Mouse (Mus musculus) limb, embryonic 14.5 days (tissue): Measurements from ENCODE around the gene Ano2. TPM values are rescaled to one million over a fixed set of nuclear protein-coding genes. Genes with fewer than 3 reads are reported as not detected.

Source experiments
- ATAC-seq: fragments of 200-750 bp; cut with Nextera tagmentation; 2 replicates; pipeline ENCODE4 v1.8.0; 2017; ENCODE audit warnings: low read depth, moderate number of reproducible peaks, moderate TSS enrichment; ENCODE audit not compliant: low FRiP score
- DNase-seq: peaks from one replicate; pipeline ENCODE4 v3.0.0-alpha.2; 2015; ENCODE audit warnings: low spot score
- H3K27ac ChIP-seq: fragments of 300-500 bp; sonication (generic); replicated peaks from 2 replicates; pipeline ENCODE4 v1.5.1; 2014; ENCODE audit warnings: low read depth, mild to moderate bottlenecking, low read length, moderate library complexity, mixed read lengths
- H3K27me3 ChIP-seq: fragments of 300-500 bp; sonication (generic); 2 replicates; pipeline ENCODE4 v1.6.1; 2014; ENCODE audit warnings: low read length, mixed read lengths; ENCODE audit not compliant: control insufficient read depth, insufficient read depth
- H3K36me3 ChIP-seq: fragments of 300-500 bp; sonication (generic); 2 replicates; pipeline ENCODE4 v1.6.1; 2014; ENCODE audit warnings: mild to moderate bottlenecking, low read length, moderate library complexity, mixed read lengths; ENCODE audit not compliant: control insufficient read depth, insufficient read depth
- H3K4me1 ChIP-seq: fragments of 300-500 bp; sonication (generic); 2 replicates; pipeline ENCODE4 v1.6.1; 2014; ENCODE audit warnings: antibody characterized with exemption, low read length, mixed read lengths; ENCODE audit not compliant: control insufficient read depth, insufficient read depth
- H3K4me2 ChIP-seq: fragments of 300-500 bp; sonication (generic); replicated peaks from 2 replicates; pipeline ENCODE4 v1.6.1; 2014; ENCODE audit warnings: low read depth, mild to moderate bottlenecking, low read length, moderate library complexity; ENCODE audit not compliant: severe bottlenecking
- H3K4me3 ChIP-seq: fragments of 300-500 bp; sonication (generic); replicated peaks from 2 replicates; pipeline ENCODE4 v1.5.1; 2014; ENCODE audit warnings: low read length
- H3K9ac ChIP-seq: fragments of 300-500 bp; sonication (generic); 2 replicates; pipeline ENCODE4 v1.6.1; 2014; ENCODE audit warnings: mild to moderate bottlenecking, low read depth, low read length, moderate library complexity; ENCODE audit not compliant: severe bottlenecking
- H3K9me3 ChIP-seq: fragments of 300-500 bp; sonication (generic); 2 replicates; pipeline ENCODE4 v1.6.1; 2016; ENCODE audit warnings: low read length; ENCODE audit not compliant: control insufficient read depth
- POLR2A ChIP-seq: fragments of 200-500 bp; IDR thresholded peaks from 2 replicates; pipeline ENCODE4 v1.8.0; 2012; ENCODE audit warnings: inconsistent platforms, mild to moderate bottlenecking, moderate library complexity, borderline replicate concordance; ENCODE audit not compliant: insufficient read depth, insufficient read length; ENCODE audit errors: extremely low read depth
- WGBS: fragments of 180-500 bp; shearing (Covaris S2); extraction: QIAGEN DNeasy Blood & Tissue Kit; methylation state at CpG from one replicate; pipeline ENCODE4 v1.1.7; 2014; 5-methylcytosine and 5-hydroxymethylcytosine counted together
- polyA plus RNA-seq, 2 experiments: library from polyadenylated mRNA; depleted of rRNA in 1 of 2; stranded (reverse) in 1 of 2; unstranded in 1 of 2; fragments of >200 nt; fragmentation: Nextera tagmentation in 1 of 2; extraction: Ambion mirVana in 1 of 2; gene quantifications; 2 replicates each; pipeline versions ENCODE4 v1.2.1 to v1.2.3; 2012 to 2014

Gene Ano2
- polyA plus RNA-seq, 2 experiments: 0.14 TPM; not detected in 1

- ATAC-seq: no peak
- Histone ChIP-seq H3K9ac (no peak overlapping the region), H3K4me3 (no peak overlapping the region), H3K9me3 (no peaks in the 10 kb centered on the region), H3K4me1 (no peaks in the 10 kb centered on the region), H3K4me2 (no peak overlapping the region), H3K27me3 (no peaks in the 10 kb centered on the region), H3K27ac (no peak overlapping the region), H3K36me3 (no peaks in the 10 kb centered on the region)
- DNase-seq: no peak
- TF ChIP-seq POLR2A: no peak
- 33% methylated on average over 4 of the region's 4 CpGs for WGBS
These were observed 147.9 kb downstream of the Ano2 start for GRCm38 (mm10) chr6:125838121-125838520.

GRCm38 (mm10) chr6:125841284-125841683 lies 151.1 kb downstream of the Ano2 start:
- DNase-seq (no peak), ATAC-seq (no peak)
- no peaks in the 10 kb centered on the region for H3K27me3 ChIP-seq
- WGBS: 42% methylated on average over 3 of the region's 3 CpGs
- H3K36me3 ChIP-seq: no peaks in the 10 kb centered on the region
- H3K4me2 ChIP-seq: no peak overlapping the region
- TF ChIP-seq POLR2A: no peak
- no peak overlapping the region for H3K27ac ChIP-seq
- H3K9me3 ChIP-seq: 0 out of 2 replicates have a peak, but pooled peaks cover 4% of the 10 kb centered on the region
- H3K4me3 ChIP-seq: no peak overlapping the region
- no peak overlapping the region for H3K9ac ChIP-seq
- H3K4me1 ChIP-seq: no peaks in the 10 kb centered on the region

- H3K9ac ChIP-seq: no peak overlapping the region
- no peak overlapping the region for H3K4me2 ChIP-seq
- ATAC-seq (no peak), DNase-seq (no peak)
- TF ChIP-seq POLR2A: no peak
- H3K36me3 ChIP-seq: no peaks in the 10 kb centered on the region
- no peak overlapping the region for H3K4me3 ChIP-seq
- no peak overlapping the region for H3K27ac ChIP-seq
- WGBS: 77% methylated on average over 4 of the region's 4 CpGs
- H3K4me1 ChIP-seq: no peaks in the 10 kb centered on the region
- H3K27me3 ChIP-seq: no peaks in the 10 kb centered on the region
- no peaks in the 10 kb centered on the region for H3K9me3 ChIP-seq
These were observed 161.0 kb downstream of the Ano2 start for GRCm38 (mm10) chr6:125851196-125851595.

- 74% methylated on average over 1 of the region's 1 CpGs for WGBS
- H3K4me1 ChIP-seq: no peaks in the 10 kb centered on the region
- H3K27ac ChIP-seq: no peak overlapping the region
- no peaks in the 10 kb centered on the region for H3K27me3 ChIP-seq
- ATAC-seq (no peak), DNase-seq (no peak)
- H3K9ac ChIP-seq: no peak overlapping the region
- no peak overlapping the region for H3K4me2 ChIP-seq
- H3K4me3 ChIP-seq: no peak overlapping the region
- H3K9me3 ChIP-seq: no peaks in the 10 kb centered on the region
- H3K36me3 ChIP-seq: no peaks in the 10 kb centered on the region
- TF ChIP-seq POLR2A: no peak
These were observed 168.1 kb downstream of the Ano2 start for GRCm38 (mm10) chr6:125858294-125858693.

GRCm38 (mm10) chr6:125868516-125868915 lies 178.3 kb downstream of the Ano2 start:
- H3K4me2 ChIP-seq: no peak overlapping the region
- H3K4me3 ChIP-seq: no peak overlapping the region
- H3K9me3 ChIP-seq: no peaks in the 10 kb centered on the region
- H3K36me3 ChIP-seq: no peaks in the 10 kb centered on the region
- no peak for TF ChIP-seq POLR2A
- DNase-seq (peak; percentile 52), ATAC-seq (no peak)
- 34% methylated on average over 2 of the region's 2 CpGs for WGBS
- no peak overlapping the region for H3K27ac ChIP-seq
- H3K4me1 ChIP-seq: no peaks in the 10 kb centered on the region
- no peaks in the 10 kb centered on the region for H3K27me3 ChIP-seq
- no peak overlapping the region for H3K9ac ChIP-seq

- 83% methylated on average over 4 of the region's 4 CpGs for WGBS
- no peak overlapping the region for H3K27ac ChIP-seq
- H3K4me2 ChIP-seq: no peak overlapping the region
- TF ChIP-seq POLR2A: no peak
- no peak overlapping the region for H3K9ac ChIP-seq
- no peaks in the 10 kb centered on the region for H3K9me3 ChIP-seq
- DNase-seq (no peak), ATAC-seq (no peak)
- H3K4me3 ChIP-seq: no peak overlapping the region
- no peaks in the 10 kb centered on the region for H3K27me3 ChIP-seq
- H3K36me3 ChIP-seq: no peaks in the 10 kb centered on the region
- H3K4me1 ChIP-seq: no peaks in the 10 kb centered on the region
These were observed 181.3 kb downstream of the Ano2 start for GRCm38 (mm10) chr6:125871482-125871881.
